Mouse (Mus musculus): ENCODE measurements around the gene C4bp.
"Not testable (repeated sequence)": the region's sequence is repeated elsewhere in the genome, so short reads cannot be mapped to it uniquely, and the experiment has no call there.

C4bp gene

GRCm38 (mm10) chr1:130661454-130661853 lies at the start of gene C4bp:
C4bp (minus strand) TSS chr1:130661632.
- no peak for DNase-seq

DNA sequence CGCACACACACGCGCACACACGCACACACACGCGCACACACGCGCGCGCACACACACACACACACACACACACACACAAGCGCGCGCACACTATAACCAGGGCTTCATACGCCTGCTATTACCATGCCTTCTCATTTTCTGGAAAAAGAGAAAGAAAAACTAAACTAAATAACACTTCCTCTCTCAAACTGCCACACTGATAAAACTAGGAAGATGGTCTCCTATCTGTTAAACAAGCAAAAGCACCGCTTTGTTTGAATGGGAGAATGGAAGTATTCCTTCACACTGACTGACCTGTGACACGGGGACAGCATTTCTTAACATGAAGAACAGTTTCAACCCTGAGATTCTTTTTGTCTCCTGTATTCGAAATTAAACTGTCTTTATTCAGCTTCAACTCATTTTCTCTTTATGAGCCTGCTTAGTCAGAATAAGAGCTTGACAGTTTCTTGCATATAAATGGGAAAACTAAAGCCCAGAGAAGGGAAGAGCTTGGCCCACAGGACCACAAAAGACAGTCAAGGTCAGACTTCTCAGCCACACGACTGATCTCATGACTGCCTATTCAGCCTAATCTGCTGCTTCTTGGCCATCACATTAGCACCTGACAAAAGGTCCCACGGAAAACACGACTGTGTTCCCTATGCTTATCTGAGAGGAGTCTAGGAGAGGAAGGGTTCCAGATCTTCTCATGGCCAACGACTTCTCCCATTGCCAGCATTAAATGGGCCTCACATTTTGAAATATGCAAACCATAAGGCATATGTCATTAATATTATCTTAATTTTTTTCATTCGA lies 49.0 kb upstream of the C4bp start:
- no peak for DNase-seq

- DNase-seq, result no peak
These were observed 42.2 kb upstream of the C4bp start for GRCm38 (mm10) chr1:130703613-130704012.

DNA sequence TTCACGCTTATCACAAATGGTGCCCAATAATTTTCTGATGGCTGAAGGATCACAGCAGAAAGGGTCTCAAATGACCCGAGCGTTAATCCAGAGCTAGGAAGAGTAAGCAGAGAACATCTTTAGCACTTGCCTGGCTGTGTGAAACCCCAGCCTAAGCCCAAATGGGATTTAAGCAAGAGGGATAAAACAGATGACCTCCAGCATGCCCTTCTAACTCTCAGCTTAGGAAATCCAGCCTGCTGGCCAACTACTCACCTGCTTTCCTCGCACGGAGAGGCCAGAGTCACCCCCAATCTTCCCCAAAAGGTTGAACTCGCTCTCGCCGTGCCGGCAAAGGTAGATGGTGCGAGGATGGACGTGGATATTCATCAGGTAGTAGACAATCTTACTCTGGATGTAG lies 40.5 kb upstream of the C4bp start:
- DNase-seq, result no peak

- DNase-seq, result peak; percentile 17
These were observed 38.7 kb upstream of the C4bp start for GRCm38 (mm10) chr1:130699937-130700633.

GRCm38 (mm10) chr1:130698601-130699000 lies 37.2 kb upstream of the C4bp start:
- DNase-seq, result no peak

- DNase-seq, result no peak
These were observed 22.5 kb upstream of the C4bp start for GRCm38 (mm10) chr1:130683905-130684304.

- DNase-seq, result no peak
These were observed 20.4 kb upstream of the C4bp start for GRCm38 (mm10) chr1:130681656-130682413.

DNA sequence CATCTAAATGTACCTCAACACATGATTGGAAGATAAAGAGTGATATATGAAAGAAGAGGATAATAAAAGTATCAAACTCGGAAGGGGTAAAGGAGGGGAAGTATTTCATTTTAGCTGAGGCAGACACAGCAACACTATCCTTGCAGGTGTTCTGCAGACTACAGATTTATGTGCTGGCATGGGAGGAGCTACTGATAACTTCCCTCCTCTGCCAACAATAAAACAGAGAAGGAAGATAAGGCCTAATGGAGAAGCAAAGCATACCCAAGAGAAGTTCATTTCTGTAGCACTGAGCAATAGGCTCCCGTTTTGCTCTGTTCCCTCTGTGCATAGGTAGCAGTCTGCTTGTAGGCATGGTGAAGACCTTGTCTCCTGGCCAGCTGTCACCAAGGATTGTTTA lies 19.6 kb upstream of the C4bp start:
- no peak for DNase-seq

DNA sequence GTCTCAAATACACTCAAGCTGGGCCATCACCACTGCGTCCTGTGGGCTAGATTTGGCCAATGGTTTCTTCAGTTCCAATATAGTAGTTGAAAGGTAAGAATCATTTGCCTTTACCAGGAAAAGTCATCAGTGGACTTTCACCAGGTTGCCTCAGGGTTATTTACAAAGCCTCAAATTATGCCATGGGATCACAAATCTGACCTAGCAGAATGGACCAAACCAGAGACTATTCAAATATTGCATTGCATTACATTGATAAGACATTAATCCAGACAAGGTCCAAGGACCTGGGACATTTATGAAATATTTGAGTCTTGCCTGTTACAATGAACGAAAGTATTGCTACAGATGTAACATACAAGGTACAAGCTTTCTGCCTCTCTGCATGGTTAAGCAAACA lies 17.1 kb upstream of the C4bp start:
- DNase-seq, result no peak

GRCm38 (mm10) chr1:130663576-130663975 lies 2.1 kb upstream of the C4bp start:
- DNase-seq, result not testable (repeated sequence)

DNA sequence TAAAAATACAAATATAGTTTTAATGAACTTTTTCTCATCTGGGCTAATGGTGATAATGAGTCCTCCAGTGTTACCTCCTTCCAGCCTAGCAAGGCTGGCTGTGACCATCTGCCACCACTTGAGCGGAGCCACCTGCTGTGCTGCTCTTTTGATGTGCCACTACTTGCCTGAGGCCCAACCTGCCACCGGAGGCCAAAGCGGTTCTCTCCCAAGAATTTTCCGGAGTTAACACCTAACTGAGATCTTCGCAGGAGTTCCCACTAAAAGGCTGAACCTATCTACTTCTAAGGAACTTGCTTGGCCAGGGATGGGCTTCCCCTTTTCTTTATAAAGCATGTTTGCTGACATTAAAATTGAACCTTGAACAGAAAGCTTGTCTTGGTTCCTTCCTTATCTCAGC lies 1.8 kb downstream of the C4bp start:
- DNase-seq, result not testable (repeated sequence)

DNA sequence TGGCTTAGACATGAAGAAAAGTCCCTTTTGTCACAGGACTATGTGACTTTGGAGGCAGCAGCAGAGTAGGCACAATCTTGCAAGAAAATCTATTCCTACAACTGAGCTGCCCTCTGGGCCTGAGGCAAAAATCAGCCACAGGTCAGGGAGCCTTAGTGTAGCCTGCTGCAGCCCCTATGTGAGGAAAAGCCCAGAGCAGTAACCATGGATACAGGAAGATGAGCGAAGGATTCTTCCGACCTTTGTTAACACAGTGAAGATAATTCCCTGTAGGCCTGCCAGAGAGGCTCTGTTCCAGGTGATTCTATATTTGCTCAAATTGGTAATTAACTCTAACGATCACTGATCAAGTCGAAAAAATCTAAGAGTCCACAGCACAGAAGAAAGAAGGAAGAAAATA lies 17.3 kb downstream of the C4bp start:
- no peak for DNase-seq

DNA sequence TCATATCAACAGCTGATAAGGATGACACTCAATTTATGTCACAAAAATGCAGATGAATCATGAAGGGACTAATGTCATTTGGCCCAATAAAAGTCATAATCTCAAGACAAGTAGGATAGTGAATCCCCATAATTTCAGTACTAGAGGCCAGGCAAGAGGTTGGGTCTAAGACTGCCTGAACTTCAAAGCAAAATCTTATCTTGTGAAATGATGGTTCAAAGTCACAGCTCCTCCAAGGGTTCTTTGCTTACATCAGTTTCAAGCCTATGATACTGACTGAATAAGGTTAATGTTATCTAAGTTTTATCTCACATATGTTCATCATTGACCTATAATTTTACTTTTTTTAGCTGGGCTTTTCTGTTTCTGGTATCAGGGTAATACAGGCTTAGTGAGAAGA lies 20.5 kb downstream of the C4bp start:
- no peak for DNase-seq

- peak; percentile 27 for DNase-seq
These were observed 27.5 kb downstream of the C4bp start for GRCm38 (mm10) chr1:130633761-130634410.

GRCm38 (mm10) chr1:130633316-130633715 lies 28.1 kb downstream of the C4bp start:
- DNase-seq, result no peak

DNA sequence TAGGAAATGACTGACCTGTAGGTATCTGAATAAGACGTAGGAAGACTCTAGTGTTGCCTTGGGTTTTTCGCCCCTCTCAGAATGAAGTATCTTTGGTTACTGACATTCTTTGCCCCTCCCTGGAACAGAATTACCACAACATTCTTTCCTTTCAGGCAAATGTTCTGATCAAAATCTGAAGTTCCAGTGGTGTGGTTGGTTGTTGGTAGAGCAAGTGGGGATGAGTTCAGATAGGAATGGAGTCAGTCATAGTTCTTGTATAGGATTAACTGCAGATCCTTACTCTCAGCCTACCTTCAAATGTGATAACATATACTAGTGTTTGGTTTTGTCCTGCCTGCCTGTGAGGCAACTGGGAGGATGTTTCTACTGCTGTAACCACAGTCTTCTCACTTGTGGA lies 31.9 kb downstream of the C4bp start, which contains the start of gene Zp3r:
Gene Zp3r (minus strand): TSS at position 101 of the 400 bp plus-strand sequence.
- DNase-seq, result no peak

DNA sequence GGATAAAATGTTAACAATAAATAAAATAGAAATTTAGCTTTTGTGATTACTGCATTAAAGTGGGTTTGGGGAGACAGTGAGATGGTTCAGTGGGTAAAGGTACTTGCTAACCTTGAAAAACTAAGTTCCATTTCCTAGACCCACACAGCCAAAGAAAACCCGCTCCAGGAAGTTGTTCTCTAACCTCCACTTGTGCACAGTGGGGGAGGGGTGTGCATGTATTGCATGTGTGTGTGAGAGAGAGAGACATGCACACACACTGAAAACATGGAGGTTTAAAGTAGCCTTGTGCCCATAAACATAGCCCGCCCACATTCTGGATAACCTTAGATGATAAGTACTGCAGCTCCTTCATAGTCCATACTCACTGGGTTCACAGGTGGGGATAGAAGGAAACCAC lies 65.1 kb downstream of the C4bp start:
- no peak for DNase-seq

DNA sequence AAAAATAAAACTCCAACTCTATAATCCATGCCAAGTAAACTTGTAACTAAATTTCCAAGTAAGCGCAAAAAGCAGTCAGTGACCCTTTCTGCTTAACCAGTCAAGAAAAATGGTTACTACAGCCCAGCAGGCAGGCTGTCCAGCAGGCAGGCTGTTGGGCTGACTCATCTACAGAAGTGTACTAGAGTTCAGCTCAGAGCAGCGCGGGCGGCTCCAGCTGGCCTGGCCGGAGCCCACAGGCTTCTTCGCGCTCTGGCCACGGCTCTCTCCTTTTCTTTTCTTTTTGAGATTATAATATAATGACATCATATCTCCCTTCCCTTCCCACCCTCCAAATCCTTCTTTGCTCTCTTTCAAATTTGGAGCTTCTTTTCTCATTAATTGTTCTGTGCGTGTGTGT lies 72.8 kb downstream of the C4bp start:
- no peak for DNase-seq

Data from layer of hippocampus, adult 9-11 months (tissue).